Mouse (Mus musculus) liver, embryonic 12.5 days (tissue): ENCODE measurements at regions not wholly inside any gene's neighbourhood (a gene's known extent, or its start where the extent isn't known, plus 50 kb on each side); places are given as distances from the start of the nearest gene placed in this dataset.
A peak's percentile ranks its signal among the peaks of the same experiment; 100 is the strongest.

ENCODE experiments used
- ATAC-seq: fragments of 200-750 bp; cut with Nextera tagmentation; 2 replicates; pipeline ENCODE4 v1.8.0; 2017; ENCODE audit warnings: moderate number of reproducible peaks, mild to moderate bottlenecking, moderate library complexity
- H3K27ac ChIP-seq: fragments of 300-500 bp; sonication (generic); 2 replicates; pipeline ENCODE4 v1.5.1; 2016; ENCODE audit warnings: mild to moderate bottlenecking
- H3K27me3 ChIP-seq: fragments of 300-500 bp; sonication (generic); replicated peaks from 2 replicates; pipeline ENCODE4 v1.6.1; 2016; ENCODE audit warnings: mild to moderate bottlenecking, moderate library complexity
- H3K36me3 ChIP-seq: fragments of 300-500 bp; sonication (generic); 2 replicates; pipeline ENCODE4 v1.6.1; 2016; ENCODE audit warnings: mild to moderate bottlenecking, moderate library complexity
- H3K4me1 ChIP-seq: fragments of 300-500 bp; sonication (generic); 2 replicates; pipeline ENCODE4 v1.6.1; 2016
- H3K4me2 ChIP-seq: fragments of 300-500 bp; sonication (generic); 2 replicates; pipeline ENCODE4 v1.6.1; 2016; ENCODE audit warnings: mild to moderate bottlenecking, moderate library complexity
- H3K4me3 ChIP-seq: fragments of 300-500 bp; sonication (generic); 2 replicates; pipeline ENCODE4 v1.5.1; 2016; ENCODE audit warnings: mild to moderate bottlenecking, moderate library complexity
- H3K9ac ChIP-seq: fragments of 300-500 bp; sonication (generic); 2 replicates; pipeline ENCODE4 v1.6.1; 2016; ENCODE audit warnings: mild to moderate bottlenecking, moderate library complexity
- H3K9me3 ChIP-seq: fragments of 300-500 bp; sonication (generic); replicated peaks from 2 replicates; pipeline ENCODE4 v1.6.1; 2016; ENCODE audit warnings: mild to moderate bottlenecking, moderate library complexity
- WGBS: fragments of 180-500 bp; shearing (Covaris S2); methylation state at CpG from one replicate; pipeline ENCODE4 v1.1.7; 2016; ENCODE audit not compliant: insufficient replicate concordance; 5-methylcytosine and 5-hydroxymethylcytosine counted together

DNA sequence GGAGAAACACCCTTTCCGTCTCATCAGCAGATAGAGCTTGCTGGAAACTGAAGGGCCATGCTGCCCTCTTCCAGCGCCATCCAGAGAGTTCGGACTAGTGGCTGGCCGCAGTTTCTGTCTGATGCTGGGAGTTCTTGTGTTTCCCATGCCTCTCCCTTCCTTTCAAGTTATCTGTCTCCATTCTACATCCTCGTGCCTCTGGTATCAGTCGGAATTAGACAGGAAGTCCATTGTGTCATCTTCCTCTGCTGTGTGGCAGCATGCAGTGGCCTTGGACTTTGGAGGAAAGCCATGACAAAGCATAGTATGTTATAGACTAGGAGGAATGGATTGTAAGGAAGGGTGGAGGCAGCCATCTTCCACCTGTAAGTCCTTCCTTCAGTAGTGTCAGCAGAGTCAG, 201.4 kb downstream of the Tex29 start:
- no peak overlapping the region for H3K4me3 ChIP-seq
- no peaks in the 10 kb centered on the region for H3K27me3 ChIP-seq
- H3K36me3 ChIP-seq = no peaks in the 10 kb centered on the region
- no peak overlapping the region for H3K9ac ChIP-seq
- ATAC-seq = no peak
- no peaks in the 10 kb centered on the region for H3K4me1 ChIP-seq
- 35% methylated on average over 6 of the region's 6 CpGs for WGBS
- no peak overlapping the region for H3K27ac ChIP-seq
- H3K9me3 ChIP-seq = no peaks in the 10 kb centered on the region
- H3K4me2 ChIP-seq = 0 out of 2 replicates have a peak overlapping the region, but pooled peaks have one; percentile 8

DNA sequence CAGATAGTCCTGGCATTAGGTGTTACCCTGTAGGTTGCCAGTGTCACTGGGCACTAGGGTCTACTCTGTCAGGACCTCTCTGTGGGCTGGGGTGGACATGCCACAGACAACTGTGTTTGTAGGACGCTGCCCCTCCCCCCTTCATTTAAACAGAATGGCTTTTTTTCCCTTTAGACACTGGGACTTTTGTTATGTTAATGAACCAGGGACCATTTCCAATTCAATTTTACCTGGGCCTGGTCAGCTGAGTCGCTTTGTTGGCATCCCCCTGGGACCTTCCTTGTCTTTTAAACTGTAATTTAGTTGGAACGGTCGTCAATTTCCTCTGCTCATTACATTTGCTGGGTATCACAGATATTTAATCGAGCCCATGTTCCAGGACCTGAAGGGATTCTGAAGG, 210.6 kb downstream of the Tex29 start:
- Histone ChIP-seq H3K4me3 (no peak overlapping the region), H3K27ac (no peak overlapping the region), H3K4me2 (no peak overlapping the region), H3K9ac (no peak overlapping the region), H3K9me3 (0 out of 2 replicates have a peak, but pooled peaks cover under 1% of the 10 kb centered on the region), H3K36me3 (no peaks in the 10 kb centered on the region), H3K27me3 (no peaks in the 10 kb centered on the region), H3K4me1 (no peaks in the 10 kb centered on the region)
- no peak for ATAC-seq
- WGBS = 52% methylated on average over 5 of the region's 5 CpGs

DNA sequence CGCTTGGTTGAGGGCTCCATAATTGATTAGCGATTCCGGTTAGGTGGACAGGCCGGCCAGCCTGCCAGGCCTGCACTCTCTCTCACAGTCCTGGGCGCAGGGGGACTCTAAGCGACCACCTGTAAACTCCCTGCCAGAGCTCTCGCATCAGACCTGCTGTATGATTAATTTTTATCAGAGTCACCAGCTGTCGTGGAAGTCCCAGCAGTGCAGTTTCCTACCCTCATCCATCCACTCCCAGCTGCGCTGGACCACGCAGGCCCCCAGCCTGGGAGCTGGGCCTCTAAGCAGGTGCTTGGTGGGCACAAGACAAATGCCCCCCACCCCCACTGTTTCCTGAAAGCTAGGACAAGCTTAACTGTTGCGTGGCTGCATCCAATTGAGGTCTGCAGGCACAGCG, 211.1 kb downstream of the Tex29 start:
- Histone ChIP-seq H3K9me3 (peaks cover 4% of the 10 kb centered on the region; the same call in 1 of the 2 replicates), H3K27me3 (no peaks in the 10 kb centered on the region), H3K4me1 (no peaks in the 10 kb centered on the region), H3K4me3 (no peak overlapping the region), H3K9ac (no peak overlapping the region), H3K27ac (no peak overlapping the region), H3K36me3 (no peaks in the 10 kb centered on the region), H3K4me2 (no peak overlapping the region)
- WGBS = 47% methylated on average over 12 of the region's 12 CpGs
- ATAC-seq = no peak

DNA sequence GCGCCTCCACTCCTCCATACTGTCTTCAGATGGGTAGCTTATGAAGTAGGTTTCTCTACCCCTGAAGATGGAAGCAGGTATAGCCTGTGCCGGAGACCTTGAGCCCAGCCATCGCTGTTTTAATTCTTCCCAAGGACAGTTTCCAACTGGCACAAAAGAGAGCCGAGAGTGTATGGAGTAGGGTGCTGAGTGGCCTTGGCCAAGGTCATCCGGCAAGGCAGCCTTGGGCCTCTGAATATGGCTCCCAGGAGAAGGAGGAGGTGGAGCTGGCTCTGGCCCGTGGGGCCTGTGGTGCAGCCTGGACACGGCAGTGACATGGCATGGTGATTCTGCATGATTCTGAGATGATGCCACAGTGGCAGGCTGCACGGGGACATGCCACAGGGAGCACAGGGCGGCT, 215.7 kb downstream of the Tex29 start:
- WGBS = 87% methylated on average over 9 of the region's 9 CpGs
- no peak overlapping the region for H3K4me3 ChIP-seq
- no peaks in the 10 kb centered on the region for H3K4me1 ChIP-seq
- no peaks in the 10 kb centered on the region for H3K36me3 ChIP-seq
- peaks cover 4% of the 10 kb centered on the region; the same call in 1 of the 2 replicates for H3K9me3 ChIP-seq
- H3K27me3 ChIP-seq = no peaks in the 10 kb centered on the region
- no peak for ATAC-seq
- no peak overlapping the region for H3K9ac ChIP-seq
- no peak overlapping the region for H3K4me2 ChIP-seq
- H3K27ac ChIP-seq = no peak overlapping the region

DNA sequence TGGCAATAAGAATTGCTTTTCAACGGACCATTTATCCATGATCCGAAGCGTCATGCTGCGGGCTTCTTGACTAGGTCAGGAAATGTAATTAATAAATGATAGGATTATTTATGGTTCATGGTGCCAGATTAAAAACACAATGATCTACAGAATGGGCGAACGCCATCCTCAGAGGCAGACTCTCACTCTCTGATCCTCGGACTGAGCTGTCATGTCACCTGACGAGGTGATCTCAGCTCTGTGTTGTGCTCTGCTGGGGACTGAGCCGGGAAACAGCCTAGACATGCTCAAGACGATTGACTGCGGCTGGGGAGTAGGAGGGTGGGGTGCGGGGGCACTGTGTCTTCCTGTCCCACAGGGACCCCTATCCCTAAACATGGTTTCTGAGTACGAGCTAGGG, 217.4 kb upstream of the A230072I06Rik start:
- Histone ChIP-seq H3K4me1 (no peaks in the 10 kb centered on the region), H3K4me3 (no peak overlapping the region), H3K9ac (no peak overlapping the region), H3K9me3 (no peaks in the 10 kb centered on the region), H3K36me3 (no peaks in the 10 kb centered on the region), H3K27me3 (0 out of 2 replicates have a peak, but pooled peaks cover 4% of the 10 kb centered on the region), H3K27ac (no peak overlapping the region), H3K4me2 (no peak overlapping the region)
- ATAC-seq = no peak
- WGBS = 63% methylated on average over 13 of the region's 13 CpGs

DNA sequence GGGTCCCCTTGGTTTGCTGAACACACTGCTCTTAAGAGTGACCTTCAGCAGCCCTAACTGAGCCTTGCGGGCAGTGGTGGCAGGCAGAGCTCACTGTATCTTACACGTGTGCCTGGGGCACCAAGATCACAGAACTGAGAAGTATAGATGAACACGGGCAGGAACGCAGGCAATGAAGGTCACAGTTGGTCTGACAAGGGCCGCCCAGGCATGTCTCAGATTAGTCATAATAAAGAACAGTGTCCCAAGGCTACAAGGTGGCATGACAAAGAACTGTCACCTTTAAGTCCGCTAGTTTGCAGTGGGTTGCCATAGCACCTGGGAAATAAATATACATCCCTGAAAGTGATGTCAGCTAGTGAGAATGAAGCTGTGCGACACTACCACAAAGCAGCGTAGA, 215.9 kb upstream of the A230072I06Rik start:
- Histone ChIP-seq H3K36me3 (no peaks in the 10 kb centered on the region), H3K27ac (no peak overlapping the region), H3K9me3 (no peaks in the 10 kb centered on the region), H3K27me3 (0 out of 2 replicates have a peak, but pooled peaks cover 4% of the 10 kb centered on the region), H3K9ac (no peak overlapping the region), H3K4me2 (no peak overlapping the region), H3K4me1 (no peaks in the 10 kb centered on the region), H3K4me3 (no peak overlapping the region)
- 76% methylated on average over 8 of the region's 8 CpGs for WGBS
- no peak for ATAC-seq

DNA sequence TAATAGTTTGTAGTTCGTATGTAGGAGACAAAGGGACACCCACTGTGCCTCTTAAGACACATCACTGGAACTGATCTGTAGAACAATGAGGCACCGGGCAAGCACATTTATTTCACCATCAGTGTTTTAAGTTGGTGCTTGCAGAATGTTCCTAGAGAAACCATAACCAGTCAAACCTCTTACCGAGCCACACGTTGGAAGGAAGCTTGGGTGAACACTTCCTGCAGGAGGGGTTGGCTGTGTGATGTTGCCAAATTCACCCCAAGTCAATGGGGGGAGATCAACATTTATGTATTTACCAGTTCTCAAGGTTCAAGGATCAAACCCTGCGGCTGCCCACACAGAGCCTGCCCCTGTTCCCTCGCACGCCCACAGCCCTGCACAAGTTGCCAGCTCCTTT, 214.0 kb upstream of the A230072I06Rik start:
- Histone ChIP-seq H3K27me3 (0 out of 2 replicates have a peak, but pooled peaks cover 4% of the 10 kb centered on the region), H3K4me1 (no peaks in the 10 kb centered on the region), H3K4me3 (no peak overlapping the region), H3K9me3 (no peaks in the 10 kb centered on the region), H3K9ac (no peak overlapping the region), H3K4me2 (no peak overlapping the region), H3K27ac (no peak overlapping the region), H3K36me3 (no peaks in the 10 kb centered on the region)
- no peak for ATAC-seq
- 63% methylated on average over 7 of the region's 7 CpGs for WGBS

DNA sequence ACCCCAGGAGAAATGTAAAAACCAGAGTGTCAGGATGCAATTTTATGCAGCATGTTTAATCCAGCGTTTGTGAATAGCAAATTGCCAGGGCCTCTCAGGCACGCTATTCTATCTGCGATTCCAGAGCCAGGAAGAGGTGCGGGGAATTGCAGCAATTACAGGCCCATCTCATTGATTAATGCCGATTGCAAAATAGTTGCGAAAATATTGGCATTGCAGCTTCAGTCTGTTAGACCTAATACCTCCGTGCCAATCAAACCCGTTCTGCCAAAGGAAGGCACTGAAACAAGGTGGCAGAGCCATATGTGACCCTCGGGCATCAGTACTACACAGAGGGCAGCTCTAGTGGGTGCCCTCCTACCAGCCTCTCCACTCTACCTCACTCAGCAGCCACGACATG, 212.2 kb upstream of the A230072I06Rik start:
- Histone ChIP-seq H3K9ac (no peak overlapping the region), H3K36me3 (no peaks in the 10 kb centered on the region), H3K4me1 (no peaks in the 10 kb centered on the region), H3K9me3 (no peaks in the 10 kb centered on the region), H3K4me2 (no peak overlapping the region), H3K27me3 (0 out of 2 replicates have a peak, but pooled peaks cover 4% of the 10 kb centered on the region), H3K4me3 (no peak overlapping the region), H3K27ac (no peak overlapping the region)
- no peak for ATAC-seq
- WGBS = 63% methylated on average over 10 of the region's 10 CpGs

DNA sequence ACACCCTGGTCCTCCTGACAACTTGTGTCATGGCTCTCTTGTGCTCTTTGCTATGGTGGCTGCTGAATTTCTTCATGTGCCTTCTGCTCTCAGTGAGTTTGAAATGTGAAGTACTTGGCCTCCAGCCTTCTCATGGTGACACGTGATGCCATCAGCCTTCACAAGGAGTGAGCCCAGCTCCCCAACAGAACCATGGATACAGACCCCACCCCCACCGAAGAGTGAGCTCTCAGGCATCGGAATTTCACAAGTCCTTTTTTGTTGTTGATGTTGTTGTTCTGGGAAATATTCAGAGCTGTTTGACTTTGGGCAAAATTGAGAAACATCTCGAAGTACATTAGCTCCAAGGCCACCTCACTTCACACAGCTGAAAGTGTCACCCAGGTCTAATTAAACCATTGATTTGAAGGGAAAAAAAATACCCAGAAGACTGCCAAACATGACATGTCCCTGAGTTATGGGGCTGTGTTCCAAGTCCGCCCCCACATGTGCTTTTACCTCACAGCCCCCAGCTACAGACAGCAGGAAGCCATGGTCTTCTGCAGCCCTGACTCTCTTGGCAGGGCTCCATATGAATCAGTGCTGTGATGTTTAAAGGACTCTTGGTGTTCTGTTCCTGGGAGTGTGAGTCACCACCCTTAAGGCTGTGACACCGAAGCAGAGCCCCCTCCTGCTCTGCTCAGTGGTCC, 205.2 kb upstream of the A230072I06Rik start:
- Histone ChIP-seq H3K4me3 (no peak overlapping the region), H3K27ac (no peak overlapping the region), H3K9me3 (no peaks in the 10 kb centered on the region), H3K4me1 (no peaks in the 10 kb centered on the region), H3K4me2 (no peak overlapping the region), H3K36me3 (no peaks in the 10 kb centered on the region), H3K9ac (no peak overlapping the region), H3K27me3 (no peaks in the 10 kb centered on the region)
- 47% methylated on average over 6 of the region's 6 CpGs for WGBS
- ATAC-seq = no peak

DNA sequence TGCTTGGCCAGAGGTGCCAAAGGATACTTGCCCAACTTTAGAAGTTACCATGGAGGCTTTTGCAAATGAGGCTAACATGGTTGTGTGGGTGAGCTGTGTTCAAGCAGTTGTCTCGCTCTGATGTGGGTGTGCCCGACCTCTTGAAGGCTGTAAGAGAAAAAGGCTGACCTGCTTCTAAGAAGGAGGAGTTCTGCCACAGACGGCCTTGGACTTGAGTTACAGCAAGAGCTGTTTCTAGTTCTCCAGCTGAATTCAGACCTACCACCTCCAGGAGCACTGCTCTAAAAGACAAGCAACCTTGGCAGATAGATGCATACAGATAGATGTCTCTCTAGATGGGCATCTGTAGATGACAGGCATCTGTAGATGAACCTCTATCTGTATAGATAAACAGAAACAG, 202.7 kb upstream of the A230072I06Rik start:
- H3K27me3 ChIP-seq = no peaks in the 10 kb centered on the region
- no peaks in the 10 kb centered on the region for H3K9me3 ChIP-seq
- no peak overlapping the region for H3K9ac ChIP-seq
- H3K4me3 ChIP-seq = no peak overlapping the region
- no peak for ATAC-seq
- H3K36me3 ChIP-seq = no peaks in the 10 kb centered on the region
- no peak overlapping the region for H3K27ac ChIP-seq
- H3K4me1 ChIP-seq = no peaks in the 10 kb centered on the region
- 58% methylated on average over 3 of the region's 3 CpGs for WGBS
- no peak overlapping the region for H3K4me2 ChIP-seq

DNA sequence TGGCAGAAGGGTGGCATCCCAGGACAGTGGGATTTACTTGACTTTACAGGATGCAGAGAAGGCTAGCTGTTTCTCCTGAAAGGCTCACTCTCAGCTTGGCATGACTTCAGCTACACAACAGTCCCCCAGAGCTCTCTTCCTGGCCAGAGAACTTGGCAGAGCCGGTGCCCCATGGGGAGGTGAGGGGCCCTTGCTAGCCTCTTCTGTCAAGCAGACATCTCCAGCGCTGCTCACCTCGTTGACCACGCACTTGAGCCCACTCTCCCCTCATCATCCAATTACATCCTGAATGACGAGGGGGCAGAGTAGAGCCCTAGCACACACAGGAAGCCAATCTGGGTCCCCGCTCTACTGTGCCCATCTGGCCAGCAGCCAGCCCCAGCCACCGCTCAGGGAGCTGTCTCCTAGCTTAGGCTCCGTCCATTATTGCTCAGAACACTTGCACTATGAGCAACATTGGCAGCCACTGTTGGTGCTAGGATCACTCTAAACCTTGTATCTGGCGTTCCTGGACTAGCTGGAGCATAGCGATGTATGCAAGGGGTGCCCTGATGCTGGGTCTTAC, 201.7 kb upstream of the A230072I06Rik start:
- no peak overlapping the region for H3K27ac ChIP-seq
- no peaks in the 10 kb centered on the region for H3K9me3 ChIP-seq
- no peak overlapping the region for H3K4me2 ChIP-seq
- no peaks in the 10 kb centered on the region for H3K36me3 ChIP-seq
- H3K9ac ChIP-seq = no peak overlapping the region
- H3K4me1 ChIP-seq = no peaks in the 10 kb centered on the region
- no peak overlapping the region for H3K4me3 ChIP-seq
- no peaks in the 10 kb centered on the region for H3K27me3 ChIP-seq
- ATAC-seq = no peak
- 59% methylated on average over 10 of the region's 10 CpGs for WGBS

DNA sequence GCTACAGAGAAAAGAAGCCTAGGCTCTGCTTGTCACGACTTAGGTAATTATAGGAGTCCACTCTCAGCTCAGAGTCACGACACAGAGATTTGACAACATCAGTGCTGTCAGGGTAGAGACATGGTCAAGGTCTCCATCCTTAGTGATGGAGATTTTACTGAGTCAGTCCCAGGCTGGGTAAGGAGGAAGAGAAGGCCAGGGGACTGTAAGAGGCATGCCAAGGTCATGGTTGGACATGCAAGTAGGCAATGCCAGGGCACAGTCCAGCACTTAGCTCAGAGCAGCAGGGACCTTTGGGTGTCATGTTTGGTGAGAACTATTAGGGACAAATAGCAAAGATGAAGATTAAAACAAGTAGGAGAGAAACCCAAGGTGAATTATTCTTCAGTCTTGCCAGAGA, 200.7 kb upstream of the A230072I06Rik start:
- ATAC-seq = no peak
- H3K4me1 ChIP-seq = no peaks in the 10 kb centered on the region
- WGBS = 53% methylated on average over 2 of the region's 2 CpGs

More for the DNA sequence above, 200.7 kb upstream of the A230072I06Rik start:
- Histone ChIP-seq H3K4me2 (no peak overlapping the region), H3K9me3 (no peaks in the 10 kb centered on the region), H3K27ac (no peak overlapping the region), H3K9ac (no peak overlapping the region), H3K27me3 (no peaks in the 10 kb centered on the region), H3K36me3 (no peaks in the 10 kb centered on the region), H3K4me3 (no peak overlapping the region)
